8 mouse cellular contexts compared by ENCODE assay signal in the genomic region with DNA sequence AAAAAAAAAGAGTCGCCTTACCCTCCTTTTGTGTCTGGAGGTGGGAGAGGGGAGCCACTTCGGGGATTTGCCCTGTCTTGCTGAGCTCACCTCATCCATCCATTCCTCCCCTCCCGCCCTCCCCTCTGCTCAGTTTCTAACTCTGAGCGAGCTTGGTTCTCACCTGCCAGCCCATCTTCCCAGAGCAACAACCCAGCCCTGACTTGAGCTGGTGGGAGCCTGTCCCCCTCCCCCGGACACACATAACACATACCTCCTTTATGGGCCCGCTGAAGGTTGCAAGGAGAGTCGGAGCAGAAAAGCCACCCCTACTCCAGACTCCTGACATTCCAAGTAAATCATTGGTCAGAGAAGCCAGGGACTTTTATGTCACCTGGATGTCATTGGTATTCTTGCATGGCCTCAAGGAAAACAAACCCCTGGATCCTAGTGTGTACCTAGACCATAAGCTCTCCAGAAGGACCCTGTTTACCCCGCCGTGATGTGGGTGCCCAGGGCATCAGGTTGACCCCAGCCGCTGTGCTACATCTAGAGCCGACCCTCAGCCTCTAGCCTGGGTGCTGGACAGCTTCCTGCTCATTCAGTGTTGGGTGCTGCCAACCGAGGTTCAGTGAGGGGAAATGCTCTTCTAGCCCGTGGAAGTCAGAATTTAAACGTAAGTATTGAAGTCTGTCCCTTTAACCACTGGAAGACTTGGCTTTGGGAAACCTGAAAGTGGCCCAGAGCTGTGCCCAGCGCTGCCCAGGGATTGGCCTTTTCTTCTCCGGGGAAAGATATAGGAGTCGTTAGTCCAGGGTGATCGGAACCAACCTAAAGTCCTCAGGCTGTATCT. TPM values are rescaled to one million over a fixed set of nuclear protein-coding genes. Genes with fewer than 3 reads are reported as not detected.
DNase-seq lines count a peak whose midpoint lies in the region; ATAC-seq and TF ChIP-seq lines count a peak whose summit lies in the region.

No protein-coding gene starts in this region.

- H3K9me3 ChIP-seq in lung, embryonic 16.5 days (ENCODE audit: control insufficient read depth, low read length): no peaks in the 10 kb centered on the region
- H3K9me3 ChIP-seq in limb, embryonic 15.5 days: no peaks in the 10 kb centered on the region
- H3K9me3 ChIP-seq in stomach, embryonic 15.5 days: no peaks in the 10 kb centered on the region

- WGBS in cerebellum, adult 2 months: 27% methylated on average over 18 of the region's 18 CpGs
- WGBS in lung, embryonic 16.5 days: 15% methylated on average over 18 of the region's 18 CpGs
- 10% methylated on average over 18 of the region's 18 CpGs for WGBS in limb, embryonic 15.5 days
- WGBS in stomach, embryonic 15.5 days: 12% methylated on average over 18 of the region's 18 CpGs

- TF ChIP-seq POLR2A in cerebellum, adult 2 months (IDR thresholded peaks at IDR 0.05; ENCODE audit: borderline replicate concordance, insufficient read depth, low read length): no peak

- ATAC-seq in lung, embryonic 16.5 days (ENCODE audit: low read depth): peak; percentile 20
- 0 out of 2 replicates have a peak, but pooled peaks have one; percentile 12 for ATAC-seq in limb, embryonic 15.5 days (ENCODE audit: insufficient number of reproducible peaks, low FRiP score, low TSS enrichment, low read depth)
- no peak for ATAC-seq in stomach, embryonic 15.5 days (ENCODE audit: insufficient read depth, low FRiP score, low read depth)

- H3K36me3 ChIP-seq in lung, embryonic 16.5 days (ENCODE audit: control insufficient read depth, insufficient read depth, low read length): no peaks in the 10 kb centered on the region
- H3K36me3 ChIP-seq in limb, embryonic 15.5 days: no peaks in the 10 kb centered on the region
- H3K36me3 ChIP-seq in stomach, embryonic 15.5 days: no peaks in the 10 kb centered on the region

- H3K4me3 ChIP-seq in cerebellum, adult 2 months (replicated peaks; ENCODE audit: insufficient read depth, low read depth, low read length): peak overlapping the region; percentile 28
- no peak overlapping the region for H3K4me3 ChIP-seq in lung, embryonic 16.5 days (ENCODE audit: low read length)
- no peak overlapping the region for H3K4me3 ChIP-seq in limb, embryonic 15.5 days
- no peak overlapping the region for H3K4me3 ChIP-seq in stomach, embryonic 15.5 days (replicated peaks)

- H3K27ac ChIP-seq in cerebellum, adult 2 months (ENCODE audit: insufficient read depth, low read length): no peak overlapping the region
- no peak overlapping the region for H3K27ac ChIP-seq in lung, embryonic 16.5 days (ENCODE audit: low read length)
- peak overlapping the region; percentile 23; the same call in 1 of the 2 replicates for H3K27ac ChIP-seq in limb, embryonic 15.5 days
- no peak overlapping the region for H3K27ac ChIP-seq in stomach, embryonic 15.5 days

- no peaks in the 10 kb centered on the region for H3K27me3 ChIP-seq in cerebellum, adult 2 months (ENCODE audit: control insufficient read depth, insufficient read depth, low read length)
- no peaks in the 10 kb centered on the region for H3K27me3 ChIP-seq in lung, embryonic 16.5 days (ENCODE audit: control insufficient read depth, insufficient read depth, low read depth, low read length)
- no peaks in the 10 kb centered on the region for H3K27me3 ChIP-seq in limb, embryonic 15.5 days
- no peaks in the 10 kb centered on the region for H3K27me3 ChIP-seq in stomach, embryonic 15.5 days (replicated peaks)

- TF ChIP-seq CTCF in cerebellum, adult 2 months (IDR thresholded peaks at IDR 0.05; ENCODE audit: borderline replicate concordance, insufficient read depth, low read depth, low read length): no peak

- no peak for DNase-seq in cerebellum, adult 2 months
- no peak for DNase-seq in cerebellum, adult 18-20 months
- no peak for DNase-seq in lung, postnatal 4 days
- no peak for DNase-seq in cerebellum, adult 11-12 months
- no peak for DNase-seq in adrenal gland, adult 8-10 months

- peaks cover 4% of the 10 kb centered on the region; the same call in 1 of the 2 replicates for H3K4me1 ChIP-seq in cerebellum, adult 2 months (ENCODE audit: control insufficient read depth, insufficient read depth, low read length)
- H3K4me1 ChIP-seq in lung, embryonic 16.5 days (replicated peaks; ENCODE audit: control insufficient read depth, insufficient read depth, low read length): peaks cover 27% of the 10 kb centered on the region
- peaks cover 50% of the 10 kb centered on the region for H3K4me1 ChIP-seq in limb, embryonic 15.5 days
- H3K4me1 ChIP-seq in stomach, embryonic 15.5 days: peaks cover 27% of the 10 kb centered on the region

- peak overlapping the region; percentile 32 for H3K4me2 ChIP-seq in lung, embryonic 16.5 days (ENCODE audit: low read depth, low read length)
- H3K4me2 ChIP-seq in limb, embryonic 15.5 days: peak overlapping the region; percentile 38
- H3K4me2 ChIP-seq in stomach, embryonic 15.5 days: peak overlapping the region; percentile 41

- peak overlapping the region; percentile 27 for H3K9ac ChIP-seq in lung, embryonic 16.5 days (ENCODE audit: low read length)
- H3K9ac ChIP-seq in limb, embryonic 15.5 days: no peak overlapping the region
- no peak overlapping the region for H3K9ac ChIP-seq in stomach, embryonic 15.5 days

RNA-seq across cellular contexts. Expression of gene Rpl29, which starts 8.0 kb away (rescaled TPM):
- 435 and 475 TPM in 2 replicates for polyA plus RNA-seq in cerebellum, adult 2 months (2012; rRNA removed)
- polyA plus RNA-seq in lung, embryonic 16.5 days (2015; fragmentation: Nextera tagmentation; extraction: Ambion mirVana): 951 and 977 TPM in 2 replicates
- 786 and 956 TPM in 2 replicates for polyA plus RNA-seq in limb, embryonic 15.5 days (2015; fragmentation: Nextera tagmentation; extraction: Ambion mirVana)
- polyA plus RNA-seq in stomach, embryonic 15.5 days (2015; fragmentation: Nextera tagmentation; extraction: Ambion mirVana): 805 and 953 TPM in 2 replicates
- 100 to 1,000 TPM; 369 to 422 (median 377) TPM for total RNA-seq in adrenal gland, adult 8-10 months (2022)

RNA-seq across cellular contexts. Expression of gene Acy1, which starts 16.9 kb away (rescaled TPM):
- 16.2 and 16.4 TPM in 2 replicates for polyA plus RNA-seq in cerebellum, adult 2 months (2012; rRNA removed)
- 25.0 and 29.7 TPM in 2 replicates for polyA plus RNA-seq in lung, embryonic 16.5 days (2015; fragmentation: Nextera tagmentation; extraction: Ambion mirVana)
- 42.2 and 48.6 TPM in 2 replicates for polyA plus RNA-seq in limb, embryonic 15.5 days (2015; fragmentation: Nextera tagmentation; extraction: Ambion mirVana)
- 37.9 and 50.7 TPM in 2 replicates for polyA plus RNA-seq in stomach, embryonic 15.5 days (2015; fragmentation: Nextera tagmentation; extraction: Ambion mirVana)
- 10 to 100 TPM; 15.4 to 21.4 (median 18.2) TPM for total RNA-seq in adrenal gland, adult 8-10 months (2022)

RNA-seq across cellular contexts. Expression of gene Abhd14b, which starts 26.0 kb away (rescaled TPM):
- polyA plus RNA-seq in cerebellum, adult 2 months (2012; rRNA removed): 59.7 and 68.5 TPM in 2 replicates
- polyA plus RNA-seq in lung, embryonic 16.5 days (2015; fragmentation: Nextera tagmentation; extraction: Ambion mirVana): 18.0 and 21.8 TPM in 2 replicates
- 38.9 and 40.8 TPM in 2 replicates for polyA plus RNA-seq in limb, embryonic 15.5 days (2015; fragmentation: Nextera tagmentation; extraction: Ambion mirVana)
- polyA plus RNA-seq in stomach, embryonic 15.5 days (2015; fragmentation: Nextera tagmentation; extraction: Ambion mirVana): 26.2 and 26.9 TPM in 2 replicates
- 10 to 100 TPM; 46.4 to 65.7 (median 49.1) TPM for total RNA-seq in adrenal gland, adult 8-10 months (2022)

RNA-seq across cellular contexts. Expression of gene Abhd14a, which starts 26.2 kb away (rescaled TPM):
- 49.7 and 51.5 TPM in 2 replicates for polyA plus RNA-seq in cerebellum, adult 2 months (2012; rRNA removed)
- polyA plus RNA-seq in lung, embryonic 16.5 days (2015; fragmentation: Nextera tagmentation; extraction: Ambion mirVana): 52.8 and 56.0 TPM in 2 replicates
- 75.0 TPM in 2 replicates for polyA plus RNA-seq in limb, embryonic 15.5 days (2015; fragmentation: Nextera tagmentation; extraction: Ambion mirVana)
- polyA plus RNA-seq in stomach, embryonic 15.5 days (2015; fragmentation: Nextera tagmentation; extraction: Ambion mirVana): 48.6 and 48.7 TPM in 2 replicates
- total RNA-seq in adrenal gland, adult 8-10 months (2022): 10 to 100 TPM; 24.8 to 32.3 (median 26.4) TPM

RNA-seq across cellular contexts. Expression of gene Pcbp4, which starts 31.8 kb away (rescaled TPM):
- 515 and 572 TPM in 2 replicates for polyA plus RNA-seq in cerebellum, adult 2 months (2012; rRNA removed)
- polyA plus RNA-seq in lung, embryonic 16.5 days (2015; fragmentation: Nextera tagmentation; extraction: Ambion mirVana): 58.6 and 60.7 TPM in 2 replicates
- 83.2 and 91.4 TPM in 2 replicates for polyA plus RNA-seq in limb, embryonic 15.5 days (2015; fragmentation: Nextera tagmentation; extraction: Ambion mirVana)
- polyA plus RNA-seq in stomach, embryonic 15.5 days (2015; fragmentation: Nextera tagmentation; extraction: Ambion mirVana): 51.8 and 58.9 TPM in 2 replicates
- 10 to 100 TPM; 20.4 to 47.9 (median 34.8) TPM for total RNA-seq in adrenal gland, adult 8-10 months (2022)
